Mouse (Mus musculus) MEL (cell line): ENCODE measurements around the gene Fam57a. TPM values are rescaled to one million over a fixed set of nuclear protein-coding genes. Genes with fewer than 3 reads are reported as not detected.

ENCODE experiments used
- DNase-seq: peaks from one replicate; pipeline ENCODE4 v3.0.0; 2011; ENCODE audit warnings: low read depth, low spot score
- H3K27ac ChIP-seq: 2 replicates; pipeline ENCODE4 v1.5.1; 2012; ENCODE audit warnings: low read depth, mild to moderate bottlenecking, control low read depth, low read length, moderate library complexity; ENCODE audit not compliant: control insufficient read depth
- H3K27me3 ChIP-seq, 2 experiments: fragments of 150-350 bp in 1 of 2; sonication (generic) in 1 of 2; 2 replicates each; pipeline ENCODE4 v1.6.1; 2012; ENCODE audit warnings: low read length in 2 of 2, mild to moderate bottlenecking in 2 of 2, improper control_type of control experiment in 1 of 2, moderate library complexity in 1 of 2; ENCODE audit not compliant: insufficient read depth in 2 of 2, control insufficient read depth in 1 of 2
- H3K36me3 ChIP-seq, 2 experiments: 2 replicates each; pipeline ENCODE4 v1.6.1; 2012 to 2014; ENCODE audit warnings: low read length in 2 of 2, improper control_type of control experiment in 1 of 2, inconsistent platforms in 1 of 2, mild to moderate bottlenecking in 1 of 2; ENCODE audit not compliant: insufficient read depth in 2 of 2, control insufficient read depth in 1 of 2
- H3K4me1 ChIP-seq, 2 experiments: fragments of 150-350 bp in 1 of 2; sonication (generic) in 1 of 2; 2 replicates each; pipeline ENCODE4 v1.6.1; 2012; ENCODE audit warnings: low read length in 2 of 2, improper control_type of control experiment in 1 of 2, mild to moderate bottlenecking in 1 of 2; ENCODE audit not compliant: insufficient read depth in 2 of 2, control insufficient read depth in 1 of 2
- H3K4me3 ChIP-seq, 2 experiments: fragments of 150-350 bp in 1 of 2; sonication (generic) in 1 of 2; 2 replicates each; pipeline ENCODE4 v1.5.1; 2012; ENCODE audit warnings: low read depth in 2 of 2, low read length in 2 of 2, mild to moderate bottlenecking in 2 of 2, moderate library complexity in 2 of 2, control low read depth in 1 of 2, improper control_type of control experiment in 1 of 2; ENCODE audit not compliant: control insufficient read depth in 1 of 2, insufficient read depth in 1 of 2
- H3K79me2 ChIP-seq: 2 replicates; pipeline ENCODE4 v1.6.1; 2012; ENCODE audit warnings: mild to moderate bottlenecking, low read length, moderate library complexity; ENCODE audit not compliant: control insufficient read depth, poor library complexity, insufficient read depth
- H3K9ac ChIP-seq: 2 replicates; pipeline ENCODE4 v1.6.1; 2012; ENCODE audit warnings: low read depth, mild to moderate bottlenecking, control low read depth, low read length, moderate library complexity; ENCODE audit not compliant: control insufficient read depth, poor library complexity, severe bottlenecking
- H3K9me3 ChIP-seq: fragments of 150-350 bp; sonication (generic); replicated peaks from 2 replicates; pipeline ENCODE4 v1.6.1; 2012; ENCODE audit warnings: mild to moderate bottlenecking, low read length, improper control_type of control experiment, moderate library complexity; ENCODE audit not compliant: insufficient read depth
- E2F4 ChIP-seq: IDR thresholded peaks from 2 replicates; pipeline ENCODE4 v1.6.1; 2011; ENCODE audit warnings: low read depth, low read length, improper control_type of control experiment, borderline replicate concordance
- HCFC1 ChIP-seq: IDR thresholded peaks from 2 replicates; pipeline ENCODE4 v1.6.1; 2012; ENCODE audit warnings: low read depth, mild to moderate bottlenecking, inconsistent platforms, low read length, improper control_type of control experiment, moderate library complexity
- MEF2A ChIP-seq: IDR thresholded peaks from 2 replicates; pipeline ENCODE4 v1.6.1; 2014; ENCODE audit warnings: low read depth, mild to moderate bottlenecking, inconsistent platforms, low read length, improper control_type of control experiment; ENCODE audit not compliant: poor library complexity, insufficient replicate concordance, severe bottlenecking; ENCODE audit errors: extremely low read depth
- MYB ChIP-seq: IDR thresholded peaks from 2 replicates; pipeline ENCODE4 v1.6.1; 2011; ENCODE audit warnings: mild to moderate bottlenecking, low read depth, low read length, improper control_type of control experiment
- NELFE ChIP-seq: IDR thresholded peaks from 2 replicates; pipeline ENCODE4 v1.6.1; 2011; ENCODE audit warnings: low read depth, low read length, improper control_type of control experiment
- POLR2A ChIP-seq, 2 experiments: IDR thresholded peaks; 2 replicates each; pipeline ENCODE4 v1.6.1; 2011 to 2012; ENCODE audit warnings: low read length in 2 of 2, mild to moderate bottlenecking in 2 of 2, control low read depth in 1 of 2, improper control_type of control experiment in 1 of 2, low read depth in 1 of 2, moderate library complexity in 1 of 2; ENCODE audit not compliant: control insufficient read depth in 1 of 2, insufficient read depth in 1 of 2, poor library complexity in 1 of 2
- SIN3A ChIP-seq: IDR thresholded peaks from 2 replicates; pipeline ENCODE4 v1.6.1; 2012; ENCODE audit warnings: low read length, improper control_type of control experiment, inconsistent platforms
- SMC3 ChIP-seq: IDR thresholded peaks from 2 replicates; pipeline ENCODE4 v1.6.1; 2011; ENCODE audit warnings: low read depth, low read length, improper control_type of control experiment
- TCF12 ChIP-seq: IDR thresholded peaks from 2 replicates; pipeline ENCODE4 v1.6.1; 2014; ENCODE audit warnings: low read depth, mild to moderate bottlenecking, inconsistent platforms, low read length, improper control_type of control experiment, moderate library complexity
- UBTF ChIP-seq: IDR thresholded peaks from 2 replicates; pipeline ENCODE4 v1.6.1; 2012; ENCODE audit warnings: low read depth, mild to moderate bottlenecking, inconsistent platforms, low read length, improper control_type of control experiment, moderate library complexity, borderline replicate concordance; ENCODE audit not compliant: insufficient read depth
- USF1 ChIP-seq: IDR thresholded peaks from 2 replicates; pipeline ENCODE4 v1.6.1; 2014; ENCODE audit warnings: low read depth, mild to moderate bottlenecking, inconsistent platforms, low read length, improper control_type of control experiment, moderate library complexity
- USF2 ChIP-seq, 2 experiments: IDR thresholded peaks; 2 replicates each; pipeline ENCODE4 v1.6.1; 2011 to 2012; ENCODE audit warnings: improper control_type of control experiment in 2 of 2, low read length in 2 of 2, borderline replicate concordance in 1 of 2, inconsistent platforms in 1 of 2, low read depth in 1 of 2, mild to moderate bottlenecking in 1 of 2; ENCODE audit not compliant: insufficient read depth in 1 of 2
- ZKSCAN1 ChIP-seq: IDR thresholded peaks from 2 replicates; pipeline ENCODE4 v1.6.1; 2012; ENCODE audit warnings: low read depth, mild to moderate bottlenecking, inconsistent platforms, low read length, improper control_type of control experiment, moderate library complexity
- polyA plus RNA-seq, 2 experiments: library from polyadenylated mRNA; stranded (reverse) in 1 of 2; unstranded in 1 of 2; fragments of >175 nt in 1 of 2; fragments of >200 nt in 1 of 2; gene quantifications; 2 replicates each; pipeline versions ENCODE4 v1.2.1 to v1.2.4; 2012; ENCODE audit warnings: low replicate concordance in 2 of 2, low read depth in 1 of 2; ENCODE audit not compliant: insufficient read length in 2 of 2, insufficient read depth in 1 of 2, missing spikeins in 1 of 2
- total RNA-seq: library from RNA; depleted of rRNA; stranded (reverse); fragments of 300-350 nt; gene quantifications from 2 replicates; pipeline ENCODE4 v1.2.3, GENCODE M21; 2012; rRNA removed

The Fam57a gene
- total and polyA plus RNA-seq, 3 experiments = 8.5 to 8.8 TPM; not detected in 1

DNA sequence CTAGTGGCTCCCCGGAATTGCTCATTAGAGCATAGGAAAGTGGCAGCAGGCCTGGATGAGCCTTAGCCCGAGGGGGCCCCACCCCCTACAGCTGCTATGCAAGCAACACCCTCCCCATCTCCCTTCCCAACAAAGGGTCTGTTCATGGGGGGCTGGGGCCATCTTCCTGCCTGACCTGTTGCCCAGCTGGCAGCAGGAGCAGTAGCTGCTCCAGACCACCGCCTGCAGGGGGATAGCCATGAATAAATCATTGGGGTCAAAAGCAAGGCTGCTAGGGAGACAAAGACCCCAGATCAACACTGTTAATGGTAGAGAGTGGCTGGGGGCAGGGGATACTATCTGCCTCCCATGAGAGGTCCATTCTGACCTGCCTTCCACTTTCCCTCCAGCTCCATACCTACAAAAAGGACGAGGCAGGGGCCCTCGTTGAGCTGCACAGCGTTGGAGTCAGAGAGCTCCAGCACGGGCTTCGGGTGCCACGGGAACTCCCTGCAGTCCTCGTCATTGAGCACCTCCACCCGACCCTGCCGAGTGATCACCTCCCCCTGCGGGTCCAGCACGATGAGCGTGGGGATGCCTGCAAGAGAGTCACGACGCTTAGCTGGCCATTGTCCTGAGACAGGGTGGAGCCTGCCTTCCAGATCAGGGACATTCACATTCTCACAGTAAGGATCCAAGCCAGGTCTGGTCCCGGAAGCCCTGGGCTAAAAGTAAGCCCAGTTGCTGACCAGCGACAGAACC is 83.3 kb downstream of the Fam57a start:
- Histone ChIP-seq H3K79me2 (no peaks in the 10 kb centered on the region), H3K4me1 (peaks cover 0 to 3% of the 10 kb centered on the region in 2 experiments; a peak in 1 of 4 replicates), H3K9me3 (no peaks in the 10 kb centered on the region), H3K4me3 (no peak overlapping the region), H3K36me3 (peaks cover 0 to 3% of the 10 kb centered on the region in 2 experiments; a peak in 2 of 4 replicates), H3K9ac (no peak overlapping the region), H3K27me3 (no peaks in the 10 kb centered on the region), H3K27ac (no peak overlapping the region)
- TF ChIP-seq USF1 (no peak), TCF12 (no peak), USF2 (IDR thresholded peaks at IDR 0.05; ENCODE audit: borderline replicate concordance in 1 of 2, insufficient read depth in 1 of 2, low read depth in 1 of 2, low read length in 2 of 2) (no peak), POLR2A (IDR thresholded peaks at IDR 0.05; ENCODE audit: control insufficient read depth in 1 of 2, insufficient read depth in 1 of 2, low read depth in 1 of 2, low read length in 2 of 2, poor library complexity in 1 of 2) (no peak), UBTF (no peak), ZKSCAN1 (no peak), MYB (no peak), NELFE (no peak), E2F4 (no peak), HCFC1 (no peak), MEF2A (no peak), SIN3A (no peak), SMC3 (no peak)
- no peak for DNase-seq

Other genes with a start within 250 kb of the Fam57a start
- 7.1 and 9.4 TPM in 2 replicates for gene Rph3al, start 241.2 kb upstream of the Fam57a start, total RNA-seq
- 10 to 100 TPM in 1 of 2 experiments, not detected in 1; 23.0 TPM for gene Rph3al, start 241.2 kb upstream of the Fam57a start, polyA plus RNA-seq
- not detected in 2 replicates for gene 1700016K19Rik, start 179.8 kb upstream of the Fam57a start, total RNA-seq
- under 1 TPM in 1 of 2 experiments, not detected in 1; 0.25 TPM for gene 1700016K19Rik, start 179.8 kb upstream of the Fam57a start, polyA plus RNA-seq
- 4.8 and 7.4 TPM in 2 replicates for gene Rflnb, start 151.9 kb upstream of the Fam57a start, total RNA-seq
- gene Rflnb, start 151.9 kb upstream of the Fam57a start, polyA plus RNA-seq = 1 to 10 TPM in 1 of 2 experiments, not detected in 1; 8.7 TPM
- 47.2 and 50.4 TPM in 2 replicates for gene Vps53, start within 50 bp of the Fam57a start, total RNA-seq
- gene Vps53, start within 50 bp of the Fam57a start, polyA plus RNA-seq = 10 to 100 TPM in 1 of 2 experiments, not detected in 1; 38.4 TPM
- gene Dbil5, start 37.9 kb downstream of the Fam57a start, total RNA-seq = 0.62 and 2.4 TPM in 2 replicates
- gene Dbil5, start 37.9 kb downstream of the Fam57a start, polyA plus RNA-seq = under 1 TPM in 1 of 2 experiments, not detected in 1; 0.67 TPM
- gene Gemin4, start 38.0 kb downstream of the Fam57a start, total RNA-seq = 23.8 and 26.1 TPM in 2 replicates
- gene Gemin4, start 38.0 kb downstream of the Fam57a start, polyA plus RNA-seq = 10 to 100 TPM; 17.8 to 95.7 TPM
- 50.3 and 65.7 TPM in 2 replicates for gene Mrm3, start 64.0 kb downstream of the Fam57a start, total RNA-seq
- gene Mrm3, start 64.0 kb downstream of the Fam57a start, polyA plus RNA-seq = 10 to 100 TPM in 1 of 2 experiments, not detected in 1; 27.7 TPM
- gene Glod4, start 64.1 kb downstream of the Fam57a start, total RNA-seq = 139 and 143 TPM in 2 replicates
- gene Glod4, start 64.1 kb downstream of the Fam57a start, polyA plus RNA-seq = 10 to 100 TPM in 1 of 2 experiments, not detected in 1; 63.9 TPM
- 53.0 and 65.8 TPM in 2 replicates for gene Nxn, start 219.5 kb downstream of the Fam57a start, total RNA-seq
- gene Nxn, start 219.5 kb downstream of the Fam57a start, polyA plus RNA-seq = 10 to 100 TPM; 52.8 to 54.3 TPM
- 71.6 and 77.0 TPM in 2 replicates for gene Timm22, start 227.3 kb downstream of the Fam57a start, total RNA-seq
- 10 to 100 TPM in 1 of 2 experiments, not detected in 1; 47.4 TPM for gene Timm22, start 227.3 kb downstream of the Fam57a start, polyA plus RNA-seq